Mouse (Mus musculus) C2C12 (cell line): ENCODE measurements around the gene Clta.

Experiments
- CEBPB ChIP-seq: IDR thresholded peaks from one replicate; pipeline ENCODE4 v1.6.1; 2011; ENCODE audit warnings: low read depth, mild to moderate bottlenecking, control low read depth, moderate library complexity
- CTCF ChIP-seq: IDR thresholded peaks from one replicate; pipeline ENCODE4 v1.5.1; 2011; ENCODE audit not compliant: control insufficient read depth, insufficient read depth, insufficient read length
- FOSL1 ChIP-seq: IDR thresholded peaks from one replicate; pipeline ENCODE4 v1.8.0; 2011; ENCODE audit warnings: mild to moderate bottlenecking, low read length; ENCODE audit not compliant: poor library complexity, insufficient read depth, severe bottlenecking
- MAX ChIP-seq: IDR thresholded peaks from one replicate; pipeline ENCODE4 v1.6.1; 2011; ENCODE audit warnings: mild to moderate bottlenecking, control low read depth
- MYOD1 ChIP-seq: IDR thresholded peaks from one replicate; pipeline ENCODE4 v1.6.1; 2011; ENCODE audit warnings: low read depth; ENCODE audit not compliant: control insufficient read depth, insufficient read length
- MYOG ChIP-seq: IDR thresholded peaks from one replicate; pipeline ENCODE4 v1.6.1; 2011; ENCODE audit not compliant: control insufficient read depth, insufficient read length; ENCODE audit errors: extremely low read depth
- USF1 ChIP-seq: IDR thresholded peaks from one replicate; pipeline ENCODE4 v1.6.1; 2011; ENCODE audit warnings: low read depth, mild to moderate bottlenecking, control low read depth, moderate library complexity

- TF ChIP-seq MYOD1 (no peak), CEBPB (no peak), CTCF (no peak), MYOG (no peak), MAX (no peak), USF1 (no peak), FOSL1 (no peak)
Observed at GRCm38 (mm10) chr4:43971541-43972136, 32.6 kb upstream of the Clta start.
